Mouse (Mus musculus) intestine, embryonic 14.5 days (tissue): Measurements from ENCODE around the gene Med19. TPM values are rescaled to one million over a fixed set of nuclear protein-coding genes. Genes with fewer than 3 reads are reported as not detected.
"Not testable (repeated sequence)": the region's sequence is repeated elsewhere in the genome, so short reads cannot be mapped to it uniquely, and the experiment has no call there.

Source experiments
- ATAC-seq: fragments of 200-750 bp; cut with Nextera tagmentation; replicated peaks from 2 replicates; pipeline ENCODE4 v1.8.0; 2017; ENCODE audit warnings: low read depth, moderate number of reproducible peaks, moderate TSS enrichment, moderate library complexity; ENCODE audit not compliant: low FRiP score, low TSS enrichment
- DNase-seq: peaks from one replicate; pipeline ENCODE4 v3.0.0-alpha.2; 2018; ENCODE audit warnings: low spot score
- H3K27ac ChIP-seq: fragments of 300-500 bp; sonication (generic); 2 replicates; pipeline ENCODE4 v1.5.1; 2014; ENCODE audit warnings: low read depth, mild to moderate bottlenecking, control low read depth
- H3K27me3 ChIP-seq: fragments of 300-500 bp; sonication (generic); replicated peaks from 2 replicates; pipeline ENCODE4 v1.6.1; 2014; ENCODE audit warnings: low read length, control low read depth; ENCODE audit not compliant: control insufficient read depth, insufficient read depth
- H3K36me3 ChIP-seq: fragments of 300-500 bp; sonication (generic); 2 replicates; pipeline ENCODE4 v1.6.1; 2014; ENCODE audit warnings: low read length, control low read depth; ENCODE audit not compliant: control insufficient read depth, insufficient read depth
- H3K4me1 ChIP-seq: fragments of 300-500 bp; sonication (generic); replicated peaks from 2 replicates; pipeline ENCODE4 v1.6.1; 2014; ENCODE audit warnings: low read length, control low read depth, mixed read lengths; ENCODE audit not compliant: control insufficient read depth, insufficient read depth
- H3K4me2 ChIP-seq: fragments of 300-500 bp; sonication (generic); 2 replicates; pipeline ENCODE4 v1.6.1; 2014; ENCODE audit warnings: low read length
- H3K4me3 ChIP-seq: fragments of 300-500 bp; sonication (generic); 2 replicates; pipeline ENCODE4 v1.5.1; 2014; ENCODE audit warnings: low read depth, low read length, control low read depth, mixed read lengths
- H3K9ac ChIP-seq: fragments of 300-500 bp; sonication (generic); 2 replicates; pipeline ENCODE4 v1.6.1; 2014; ENCODE audit warnings: mild to moderate bottlenecking, low read length
- H3K9me3 ChIP-seq: fragments of 300-500 bp; sonication (generic); 2 replicates; pipeline ENCODE4 v1.6.1; 2016; ENCODE audit warnings: low read length, control low read depth; ENCODE audit not compliant: control insufficient read depth
- whole genome bisulfite sequencing: fragments of 180-500 bp; shearing (Covaris S2); extraction: QIAGEN DNeasy Blood & Tissue Kit; methylation state at CpG from one replicate; pipeline ENCODE4 v1.1.7; 2014; 5-methylcytosine and 5-hydroxymethylcytosine counted together
- polyA plus RNA-seq: library from polyadenylated mRNA; unstranded; fragments of >200 nt; fragmentation: Nextera tagmentation; extraction: Ambion mirVana; gene quantifications from 2 replicates; pipeline ENCODE4 v1.2.1, GENCODE M21; 2014

Med19 gene
- polyA plus RNA-seq, 1 experiment from 2014 or later, result 39.5 TPM

DNA sequence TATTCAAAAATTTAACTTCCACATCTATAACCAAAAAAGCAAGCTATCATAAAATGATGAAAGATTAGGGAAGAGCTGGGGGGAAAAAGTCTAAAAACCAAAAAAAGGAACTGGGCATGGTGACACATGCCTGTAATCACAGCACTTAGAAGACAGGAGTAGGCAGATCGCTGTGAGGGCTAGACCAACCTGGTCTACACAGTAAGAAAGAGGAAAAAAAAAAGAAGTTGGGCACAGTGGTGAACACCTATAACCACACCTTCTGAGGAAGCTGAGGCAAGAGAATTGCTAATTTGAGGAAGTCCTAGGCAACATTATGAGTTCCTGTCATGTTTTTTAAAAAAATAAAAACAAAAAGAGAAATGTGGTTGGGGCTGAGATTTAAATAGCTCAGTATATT lies 22.3 kb upstream of the Med19 start:
- H3K9me3 ChIP-seq, result no peaks in the 10 kb centered on the region
- no peak overlapping the region for H3K4me3 ChIP-seq
- 69% methylated on average over 1 of the region's 1 CpGs for WGBS
- no peaks in the 10 kb centered on the region for H3K36me3 ChIP-seq
- no peak overlapping the region for H3K27ac ChIP-seq
- no peaks in the 10 kb centered on the region for H3K4me1 ChIP-seq
- ATAC-seq (no peak), DNase-seq (no peak)
- H3K9ac ChIP-seq, result no peak overlapping the region
- no peak overlapping the region for H3K4me2 ChIP-seq
- H3K27me3 ChIP-seq, result no peaks in the 10 kb centered on the region

DNA sequence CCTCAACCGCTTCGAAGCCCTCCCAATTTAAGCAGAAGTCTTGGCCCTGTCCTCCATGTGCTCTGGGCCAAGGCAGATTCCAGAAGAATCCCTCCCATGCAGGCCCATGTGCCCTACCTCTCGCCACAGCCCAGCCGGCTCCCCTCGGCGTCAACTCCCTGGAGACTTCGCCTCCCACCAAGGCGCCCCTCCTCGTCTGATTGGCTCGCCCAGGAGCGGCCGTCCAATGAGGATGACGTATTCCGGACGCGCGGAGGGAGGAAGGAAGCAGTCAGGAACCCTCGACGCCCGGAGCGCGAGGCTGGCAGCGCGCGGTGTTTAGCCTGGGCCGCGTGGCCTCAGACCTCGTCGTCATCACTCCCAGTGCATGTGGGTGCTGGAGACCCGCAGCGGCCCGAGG lies 19.4 kb upstream of the Med19 start, which contains the start of gene Btbd18:
Btbd18 (plus strand) TSS at position 274 of the 400 bp plus-strand sequence.
- peak; percentile 38 for DNase-seq
- Histone ChIP-seq H3K4me3 (no peak within 1 kb of the TSS), H3K4me2 (no peak within 1 kb of the TSS), H3K36me3 (no peaks in the 10 kb centered on the region), H3K4me1 (no peaks in the 10 kb centered on the region), H3K27ac (no peak within 1 kb of the TSS), H3K27me3 (no peaks in the 10 kb centered on the region), H3K9ac (no peak within 1 kb of the TSS), H3K9me3 (no peaks in the 10 kb centered on the region)
- no peak for ATAC-seq
- WGBS, result 92% methylated on average over 32 of the region's 32 CpGs

GRCm38 (mm10) chr2:84660253-84660652 lies 17.9 kb upstream of the Med19 start:
- H3K9me3 ChIP-seq, result no peaks in the 10 kb centered on the region
- H3K27me3 ChIP-seq, result no peaks in the 10 kb centered on the region
- H3K36me3 ChIP-seq, result no peaks in the 10 kb centered on the region
- no peak overlapping the region for H3K4me3 ChIP-seq
- no peaks in the 10 kb centered on the region for H3K4me1 ChIP-seq
- DNase-seq (peak; percentile 48), ATAC-seq (no peak)
- H3K9ac ChIP-seq, result no peak overlapping the region
- H3K4me2 ChIP-seq, result no peak overlapping the region
- no peak overlapping the region for H3K27ac ChIP-seq
- 60% methylated on average over 3 of the region's 3 CpGs for WGBS

- Histone ChIP-seq H3K27me3 (no peaks in the 10 kb centered on the region), H3K9ac (no peak overlapping the region), H3K36me3 (0 out of 2 replicates have a peak, but pooled peaks cover 3% of the 10 kb centered on the region), H3K4me2 (no peak overlapping the region), H3K27ac (no peak overlapping the region), H3K4me3 (no peak overlapping the region), H3K9me3 (no peaks in the 10 kb centered on the region), H3K4me1 (no peaks in the 10 kb centered on the region)
- WGBS, result 26% methylated on average over 2 of the region's 2 CpGs
- DNase-seq (peak; percentile 54), ATAC-seq (no peak)
Measured at GRCm38 (mm10) chr2:84662866-84663265, 15.3 kb upstream of the Med19 start.

GRCm38 (mm10) chr2:84666081-84666480 lies 12.1 kb upstream of the Med19 start:
- Histone ChIP-seq H3K27me3 (no peaks in the 10 kb centered on the region), H3K27ac (no peak overlapping the region), H3K9ac (no peak overlapping the region), H3K9me3 (no peaks in the 10 kb centered on the region), H3K4me1 (peaks cover 8% of the 10 kb centered on the region), H3K4me3 (no peak overlapping the region), H3K4me2 (no peak overlapping the region), H3K36me3 (peaks cover 20% of the 10 kb centered on the region)
- WGBS, result 52% methylated on average over 12 of the region's 12 CpGs
- ATAC-seq, result no peak
- peak; percentile 47 for DNase-seq

GRCm38 (mm10) chr2:84669828-84670568 lies 8.2 kb upstream of the Med19 start:
- Histone ChIP-seq H3K27ac (peak overlapping the region; percentile 92), H3K27me3 (no peaks in the 10 kb centered on the region), H3K9me3 (no peaks in the 10 kb centered on the region), H3K9ac (peak overlapping the region; percentile 94), H3K4me2 (peak overlapping the region; percentile 65), H3K4me1 (peaks cover 8% of the 10 kb centered on the region), H3K36me3 (peaks cover 46% of the 10 kb centered on the region), H3K4me3 (peak overlapping the region; percentile 99)
- DNase-seq, result no peak
- peak; percentile 77 for ATAC-seq
- WGBS, result 3% methylated on average over 39 of the region's 39 CpGs

DNA sequence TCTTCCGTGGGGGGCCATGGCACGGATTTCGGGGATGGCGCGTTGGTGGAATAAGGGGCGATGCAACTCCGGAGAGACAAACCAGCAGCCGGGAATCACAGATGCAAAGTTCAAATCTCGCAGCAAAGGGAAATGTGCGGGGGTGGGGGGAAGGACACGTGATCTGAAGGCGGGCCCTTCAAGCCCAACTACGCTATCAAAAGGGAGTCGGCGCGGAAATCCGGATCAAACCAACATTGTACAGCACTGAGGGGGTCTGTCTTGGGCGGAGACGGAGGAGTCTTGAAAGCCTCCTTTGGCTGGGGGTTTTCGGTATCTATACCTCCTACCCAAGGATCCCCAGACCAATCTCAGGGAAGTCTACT lies 7.7 kb upstream of the Med19 start, which contains the start of gene Selenoh:
Selenoh (minus strand) TSS at position 202 of the 365 bp plus-strand sequence.
- peaks cover 8% of the 10 kb centered on the region for H3K4me1 ChIP-seq
- under 1% methylated on average over 20 of the region's 20 CpGs for WGBS
- no peaks in the 10 kb centered on the region for H3K9me3 ChIP-seq
- DNase-seq (peak; percentile 91), ATAC-seq (peak; percentile 96)
- peak within 1 kb of the TSS; percentile 99 for H3K4me3 ChIP-seq
- peak within 1 kb of the TSS; percentile 65 for H3K4me2 ChIP-seq
- H3K9ac ChIP-seq, result peak within 1 kb of the TSS; percentile 94
- no peaks in the 10 kb centered on the region for H3K27me3 ChIP-seq
- H3K36me3 ChIP-seq, result peaks cover 51% of the 10 kb centered on the region
- H3K27ac ChIP-seq, result peak within 1 kb of the TSS; percentile 92

GRCm38 (mm10) chr2:84671535-84671934 lies 6.7 kb upstream of the Med19 start:
- H3K4me1 ChIP-seq, ATAC-seq, H3K4me3 ChIP-seq, H3K9ac ChIP-seq, H3K27me3 ChIP-seq, H3K27ac ChIP-seq, H3K9me3 ChIP-seq, H3K4me2 ChIP-seq: not testable (repeated sequence)
- DNase-seq, result peak; percentile 38
- WGBS, result 66% methylated on average over 4 of the region's 5 CpGs
- H3K36me3 ChIP-seq, result peaks cover 59% of the 10 kb centered on the region
